Mouse (Mus musculus): Measurements from ENCODE around the gene Pcif1. TPM values are rescaled to one million over a fixed set of nuclear protein-coding genes. Genes with fewer than 3 reads are reported as not detected.

The Pcif1 gene
- polyA plus RNA-seq, 1 experiment from 2014 or later = 87.3 TPM

DNA sequence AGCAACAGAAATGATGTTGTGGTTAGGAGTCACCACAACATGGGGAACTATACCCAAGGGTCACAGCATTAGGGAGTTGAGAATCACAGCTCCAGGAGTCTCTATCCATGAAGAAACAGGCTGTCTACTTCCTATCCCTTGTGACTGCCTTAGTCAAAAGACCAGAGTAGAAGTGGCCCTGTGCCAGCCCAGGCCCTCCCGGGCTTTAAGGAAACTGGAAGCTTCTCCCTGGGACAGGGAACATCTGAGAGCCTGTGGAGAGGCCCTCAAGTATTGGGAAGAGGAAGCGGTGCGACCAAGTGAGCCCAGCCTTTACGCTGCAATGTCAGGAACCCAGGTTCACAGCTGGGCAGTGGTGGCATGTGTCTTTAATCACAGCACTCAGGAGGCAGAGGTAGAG lies 56.9 kb downstream of the Pcif1 start:
- no peaks in the 10 kb centered on the region for H3K9me3 ChIP-seq (ENCODE audit: control insufficient read depth, low read depth, low read length)
- H3K4me1 ChIP-seq (ENCODE audit: control insufficient read depth, insufficient read depth, low read length) = peaks cover 13% of the 10 kb centered on the region; the same call in 1 of the 2 replicates
- WGBS = 64% methylated on average over 4 of the region's 4 CpGs
- no peak overlapping the region for H3K4me2 ChIP-seq (replicated peaks; ENCODE audit: low read depth, low read length)
- no peak overlapping the region for H3K27ac ChIP-seq (ENCODE audit: low read length)
- no peak overlapping the region for H3K9ac ChIP-seq (replicated peaks; ENCODE audit: low read depth, low read length)
- H3K4me3 ChIP-seq (ENCODE audit: low read depth, low read length) = no peak overlapping the region
- H3K27me3 ChIP-seq (ENCODE audit: control insufficient read depth, insufficient read depth, low read length) = peaks cover 15% of the 10 kb centered on the region; the same call in 1 of the 2 replicates
- H3K36me3 ChIP-seq (ENCODE audit: control insufficient read depth, insufficient read depth, low read length) = no peaks in the 10 kb centered on the region
- no peak for ATAC-seq (ENCODE audit: insufficient number of reproducible peaks, insufficient read depth, low FRiP score, low read depth)

DNA sequence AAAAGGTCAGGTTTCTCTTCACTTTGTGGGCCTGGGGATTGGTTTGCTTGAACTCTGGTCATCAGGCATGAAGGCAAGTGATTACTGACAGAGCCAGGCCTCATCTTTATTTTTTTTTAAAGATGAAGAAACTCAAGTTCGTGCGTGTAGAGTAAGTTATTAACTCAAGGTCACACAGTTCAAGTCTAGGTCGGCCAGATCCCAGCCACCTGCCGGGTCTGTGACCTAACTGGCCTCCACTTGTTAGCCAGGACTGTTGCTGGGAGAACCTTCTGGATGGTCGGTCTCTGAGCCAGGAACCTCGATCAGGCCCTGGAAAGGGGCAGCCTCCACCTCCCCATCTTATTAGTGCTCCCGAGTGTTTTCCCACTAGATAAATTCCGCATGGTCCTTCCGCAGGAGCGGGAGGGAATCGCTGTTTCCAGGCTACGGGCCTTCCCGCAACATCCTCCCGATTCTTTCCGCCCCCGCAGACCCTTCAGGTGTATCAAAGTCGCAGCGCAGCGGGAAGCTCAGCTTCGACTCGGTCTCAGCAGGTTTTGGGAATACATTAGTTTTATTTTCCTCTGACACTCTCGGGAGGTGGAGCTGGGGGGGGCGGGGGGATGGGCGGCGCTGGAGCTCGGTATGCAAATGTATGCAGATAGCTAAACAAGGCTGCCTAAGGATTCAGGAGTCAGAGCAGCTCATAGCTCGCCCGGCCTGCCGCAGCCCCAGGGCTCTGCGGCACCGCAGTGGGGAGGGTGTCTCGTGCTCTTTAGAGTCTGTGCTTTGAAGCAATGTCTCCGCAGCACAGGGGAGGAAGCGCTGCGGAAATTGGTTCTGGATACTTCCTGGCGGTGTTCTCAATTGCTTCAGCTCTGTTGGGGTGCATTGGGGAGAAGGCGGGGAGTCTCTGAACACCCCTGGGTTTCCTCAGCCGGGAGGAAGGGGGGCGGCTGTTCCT lies 59.3 kb downstream of the Pcif1 start:
- Histone ChIP-seq H3K4me3 (ENCODE audit: low read depth, low read length) (peak overlapping the region; percentile 22), H3K9me3 (ENCODE audit: control insufficient read depth, low read depth, low read length) (no peaks in the 10 kb centered on the region), H3K9ac (replicated peaks; ENCODE audit: low read depth, low read length) (no peak overlapping the region), H3K4me1 (ENCODE audit: control insufficient read depth, insufficient read depth, low read length) (peaks cover 13% of the 10 kb centered on the region; the same call in 1 of the 2 replicates), H3K4me2 (replicated peaks; ENCODE audit: low read depth, low read length) (peak overlapping the region; percentile 55), H3K27ac (ENCODE audit: low read length) (no peak overlapping the region), H3K27me3 (ENCODE audit: control insufficient read depth, insufficient read depth, low read length) (peaks cover 15% of the 10 kb centered on the region; the same call in 1 of the 2 replicates), H3K36me3 (ENCODE audit: control insufficient read depth, insufficient read depth, low read length) (no peaks in the 10 kb centered on the region)
- WGBS = 3% methylated on average over 39 of the region's 39 CpGs
- no peak for ATAC-seq (ENCODE audit: insufficient number of reproducible peaks, insufficient read depth, low FRiP score, low read depth)

DNA sequence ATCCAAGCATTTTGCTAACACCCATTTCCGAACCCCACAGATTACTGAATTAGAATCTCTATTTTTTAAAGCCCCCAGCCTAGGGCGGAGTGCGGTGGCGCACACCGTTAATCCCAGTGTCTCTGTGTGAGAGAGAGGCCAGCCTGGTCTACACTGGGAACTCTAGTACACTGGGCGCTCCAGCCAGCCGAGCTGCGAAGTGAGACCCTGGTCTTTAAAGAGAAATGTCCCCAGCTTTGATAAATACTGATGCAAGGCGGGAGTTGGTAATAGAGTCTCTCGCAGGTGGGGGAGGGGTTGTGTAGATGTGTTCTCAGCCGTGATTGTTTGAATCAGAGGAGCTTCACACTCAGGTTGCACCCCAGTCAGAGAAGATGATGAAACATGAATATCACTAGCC lies 60.0 kb downstream of the Pcif1 start:
- Histone ChIP-seq H3K27ac (ENCODE audit: low read length) (no peak overlapping the region), H3K9me3 (ENCODE audit: control insufficient read depth, low read depth, low read length) (no peaks in the 10 kb centered on the region), H3K36me3 (ENCODE audit: control insufficient read depth, insufficient read depth, low read length) (no peaks in the 10 kb centered on the region), H3K4me1 (ENCODE audit: control insufficient read depth, insufficient read depth, low read length) (peaks cover 13% of the 10 kb centered on the region; the same call in 1 of the 2 replicates), H3K27me3 (ENCODE audit: control insufficient read depth, insufficient read depth, low read length) (peaks cover 15% of the 10 kb centered on the region; the same call in 1 of the 2 replicates), H3K4me2 (replicated peaks; ENCODE audit: low read depth, low read length) (peak overlapping the region; percentile 55), H3K4me3 (ENCODE audit: low read depth, low read length) (peak overlapping the region; percentile 22; the same call in 1 of the 2 replicates), H3K9ac (replicated peaks; ENCODE audit: low read depth, low read length) (no peak overlapping the region)
- WGBS = 4% methylated on average over 11 of the region's 11 CpGs
- no peak for ATAC-seq (ENCODE audit: insufficient number of reproducible peaks, insufficient read depth, low FRiP score, low read depth)

DNA sequence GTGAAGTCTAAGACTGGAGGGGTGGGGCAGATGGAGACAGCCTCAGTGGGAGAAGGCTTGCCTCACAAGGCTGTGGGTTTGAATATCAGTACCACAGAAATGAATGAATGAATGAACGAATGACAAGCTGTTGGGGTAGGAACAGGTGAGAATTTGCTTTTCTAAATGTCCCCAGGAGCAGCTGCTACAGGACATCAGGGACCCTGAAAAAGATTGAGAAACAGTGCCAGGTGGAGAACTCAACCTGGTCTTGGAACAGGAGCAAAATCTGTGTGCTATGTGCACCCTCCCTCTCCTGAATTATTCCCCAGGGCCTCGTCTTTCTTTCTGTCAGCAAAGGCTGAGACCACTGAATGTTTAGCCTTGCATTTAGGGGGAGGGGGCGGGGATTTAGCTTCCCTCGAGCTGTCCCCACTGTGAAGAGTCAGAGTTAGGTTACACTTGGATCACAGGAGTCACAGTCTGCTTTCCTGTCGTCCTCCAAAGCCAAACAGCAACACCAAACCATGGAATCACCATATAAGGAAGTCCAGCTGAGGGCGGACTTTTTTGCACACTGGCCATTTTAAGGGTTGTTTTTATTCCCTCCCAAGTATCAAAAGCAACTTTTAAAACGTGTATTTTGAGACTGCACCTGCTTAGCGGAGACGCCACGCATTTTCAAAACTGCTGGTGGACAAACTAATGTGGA lies 61.2 kb downstream of the Pcif1 start, which contains the start of gene Mmp9:
Gene Mmp9 (plus strand): TSS at position 641 of the 691 bp plus-strand sequence.
- 19% methylated on average over 10 of the region's 10 CpGs for WGBS

DNA sequence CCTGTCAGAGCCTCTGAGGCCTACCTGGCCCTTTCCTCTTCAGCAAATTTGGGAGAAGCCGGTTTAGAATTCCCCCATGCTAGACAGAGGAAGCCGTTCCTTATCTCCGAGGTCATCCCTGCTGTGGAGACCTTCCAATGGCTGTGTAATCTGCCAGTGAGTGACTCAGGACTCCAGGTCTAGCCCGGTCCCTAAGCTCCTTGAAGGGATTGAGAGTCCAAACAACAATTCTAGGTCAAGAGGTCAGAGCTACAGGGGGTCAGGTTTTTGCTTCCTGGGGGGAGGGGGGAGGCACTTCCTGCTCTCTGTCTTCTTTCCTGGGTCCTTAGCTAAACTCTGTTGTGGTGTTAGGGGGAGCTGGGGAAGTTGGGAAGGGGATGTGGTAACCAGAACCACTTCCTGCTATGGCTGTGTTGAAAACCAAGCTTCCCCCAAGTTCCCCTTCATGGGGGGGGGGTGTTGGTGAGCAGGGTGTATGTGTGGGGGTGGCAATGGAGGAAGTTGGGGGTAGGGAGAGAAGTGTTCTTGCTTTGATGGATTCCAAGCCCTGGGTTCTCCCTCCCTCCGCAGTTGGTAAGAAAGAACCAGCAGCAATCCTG lies 63.7 kb downstream of the Pcif1 start:
- 13% methylated on average over 5 of the region's 5 CpGs for WGBS
- peaks cover 16% of the 10 kb centered on the region for H3K27me3 ChIP-seq (ENCODE audit: control insufficient read depth, insufficient read depth, low read length)
- H3K4me1 ChIP-seq (ENCODE audit: control insufficient read depth, insufficient read depth, low read length) = peaks cover 13% of the 10 kb centered on the region; the same call in 1 of the 2 replicates

More for the DNA sequence above, 61.2 kb downstream of the Pcif1 start, which contains the start of gene Mmp9:
- Histone ChIP-seq H3K36me3 (ENCODE audit: control insufficient read depth, insufficient read depth, low read length) (no peaks in the 10 kb centered on the region), H3K9ac (replicated peaks; ENCODE audit: low read depth, low read length) (no peak within 1 kb of the TSS), H3K4me3 (ENCODE audit: low read depth, low read length) (no peak within 1 kb of the TSS), H3K27me3 (ENCODE audit: control insufficient read depth, insufficient read depth, low read length) (peaks cover 12% of the 10 kb centered on the region; the same call in 1 of the 2 replicates), H3K4me2 (replicated peaks; ENCODE audit: low read depth, low read length) (no peak within 1 kb of the TSS), H3K27ac (ENCODE audit: low read length) (no peak within 1 kb of the TSS), H3K4me1 (ENCODE audit: control insufficient read depth, insufficient read depth, low read length) (peaks cover 13% of the 10 kb centered on the region; the same call in 1 of the 2 replicates), H3K9me3 (ENCODE audit: control insufficient read depth, low read depth, low read length) (no peaks in the 10 kb centered on the region)
- no peak for ATAC-seq (ENCODE audit: insufficient number of reproducible peaks, insufficient read depth, low FRiP score, low read depth)

More for the DNA sequence above, 63.7 kb downstream of the Pcif1 start:
- Histone ChIP-seq H3K9ac (replicated peaks; ENCODE audit: low read depth, low read length) (no peak overlapping the region), H3K36me3 (ENCODE audit: control insufficient read depth, insufficient read depth, low read length) (no peaks in the 10 kb centered on the region), H3K4me2 (replicated peaks; ENCODE audit: low read depth, low read length) (no peak overlapping the region), H3K9me3 (ENCODE audit: control insufficient read depth, low read depth, low read length) (no peaks in the 10 kb centered on the region), H3K4me3 (ENCODE audit: low read depth, low read length) (no peak overlapping the region), H3K27ac (ENCODE audit: low read length) (no peak overlapping the region)
- no peak for ATAC-seq (ENCODE audit: insufficient number of reproducible peaks, insufficient read depth, low FRiP score, low read depth)

Other genes with a start within 250 kb of the Pcif1 start
- not detected in 2 replicates for gene Wfdc16, start 240.5 kb upstream of the Pcif1 start, polyA plus RNA-seq (2014; fragmentation: Nextera tagmentation; extraction: Ambion mirVana)
- gene Wfdc10, start 223.3 kb upstream of the Pcif1 start, polyA plus RNA-seq (2014; fragmentation: Nextera tagmentation; extraction: Ambion mirVana) = 0.64 and 1.3 TPM in 2 replicates
- not detected in 2 replicates for gene Wfdc9, start 222.7 kb upstream of the Pcif1 start, polyA plus RNA-seq (2014; fragmentation: Nextera tagmentation; extraction: Ambion mirVana)
- gene Wfdc11, start 205.2 kb upstream of the Pcif1 start, polyA plus RNA-seq (2014; fragmentation: Nextera tagmentation; extraction: Ambion mirVana) = not detected in 2 replicates
- 2.4 and 2.5 TPM in 2 replicates for gene Wfdc13, start 194.2 kb upstream of the Pcif1 start, polyA plus RNA-seq (2014; fragmentation: Nextera tagmentation; extraction: Ambion mirVana)
- gene Spint4, start 180.8 kb upstream of the Pcif1 start, polyA plus RNA-seq (2014; fragmentation: Nextera tagmentation; extraction: Ambion mirVana) = not detected in 2 replicates
- not detected in 2 replicates for gene Spint5, start 164.0 kb upstream of the Pcif1 start, polyA plus RNA-seq (2014; fragmentation: Nextera tagmentation; extraction: Ambion mirVana)
- gene Wfdc3, start 133.4 kb upstream of the Pcif1 start, polyA plus RNA-seq (2014; fragmentation: Nextera tagmentation; extraction: Ambion mirVana) = 0.78 and 0.95 TPM in 2 replicates
- gene Dnttip1, start 133.3 kb upstream of the Pcif1 start, polyA plus RNA-seq (2014; fragmentation: Nextera tagmentation; extraction: Ambion mirVana) = 64.0 and 69.8 TPM in 2 replicates
- 396 and 433 TPM in 2 replicates for gene Ube2c, start 109.4 kb upstream of the Pcif1 start, polyA plus RNA-seq (2014; fragmentation: Nextera tagmentation; extraction: Ambion mirVana)
- gene Tnnc2, start 99.3 kb upstream of the Pcif1 start, polyA plus RNA-seq (2014; fragmentation: Nextera tagmentation; extraction: Ambion mirVana) = 1.1 and 2.1 TPM in 2 replicates
- gene Snx21, start 93.5 kb upstream of the Pcif1 start, polyA plus RNA-seq (2014; fragmentation: Nextera tagmentation; extraction: Ambion mirVana) = 24.4 and 29.5 TPM in 2 replicates
- gene Acot8, start 74.4 kb upstream of the Pcif1 start, polyA plus RNA-seq (2014; fragmentation: Nextera tagmentation; extraction: Ambion mirVana) = 18.8 and 19.2 TPM in 2 replicates
- 9.0 and 9.2 TPM in 2 replicates for gene Zswim3, start 74.2 kb upstream of the Pcif1 start, polyA plus RNA-seq (2014; fragmentation: Nextera tagmentation; extraction: Ambion mirVana)
- 16.0 and 17.6 TPM in 2 replicates for gene Zswim1, start 56.6 kb upstream of the Pcif1 start, polyA plus RNA-seq (2014; fragmentation: Nextera tagmentation; extraction: Ambion mirVana)
- not detected in 2 replicates for gene Spata25, start 50.8 kb upstream of the Pcif1 start, polyA plus RNA-seq (2014; fragmentation: Nextera tagmentation; extraction: Ambion mirVana)
- 130 and 134 TPM in 2 replicates for gene Ctsa, start 46.4 kb upstream of the Pcif1 start, polyA plus RNA-seq (2014; fragmentation: Nextera tagmentation; extraction: Ambion mirVana)
- gene Neurl2, start 45.8 kb upstream of the Pcif1 start, polyA plus RNA-seq (2014; fragmentation: Nextera tagmentation; extraction: Ambion mirVana) = 6.3 and 8.3 TPM in 2 replicates
- 50.6 and 53.2 TPM in 2 replicates for gene Pltp, start 21.6 kb upstream of the Pcif1 start, polyA plus RNA-seq (2014; fragmentation: Nextera tagmentation; extraction: Ambion mirVana)
- 11.8 and 12.7 TPM in 2 replicates for gene Zfp335, start 32.5 kb downstream of the Pcif1 start, polyA plus RNA-seq (2014; fragmentation: Nextera tagmentation; extraction: Ambion mirVana)
- 1.2 and 1.8 TPM in 2 replicates for gene Mmp9, start 61.5 kb downstream of the Pcif1 start, polyA plus RNA-seq (2014; fragmentation: Nextera tagmentation; extraction: Ambion mirVana)
- gene Slc12a5, start 81.5 kb downstream of the Pcif1 start, polyA plus RNA-seq (2014; fragmentation: Nextera tagmentation; extraction: Ambion mirVana) = 1.4 and 2.1 TPM in 2 replicates
- gene Ncoa5, start 155.6 kb downstream of the Pcif1 start, polyA plus RNA-seq (2014; fragmentation: Nextera tagmentation; extraction: Ambion mirVana) = 53.8 and 54.3 TPM in 2 replicates
- 8.3 and 9.7 TPM in 2 replicates for gene Cd40, start 176.3 kb downstream of the Pcif1 start, polyA plus RNA-seq (2014; fragmentation: Nextera tagmentation; extraction: Ambion mirVana)
- not detected in 2 replicates for gene 1700025C18Rik, start 211.4 kb downstream of the Pcif1 start, polyA plus RNA-seq (2014; fragmentation: Nextera tagmentation; extraction: Ambion mirVana)

Measured in stomach, embryonic 14.5 days (tissue).